Mouse (Mus musculus): ENCODE data around the gene Tmed4. TPM values are rescaled to one million over a fixed set of nuclear protein-coding genes. Genes with fewer than 3 reads are reported as not detected.
A peak's percentile ranks its signal among the peaks of the same experiment; 100 is the strongest.

Tmed4 gene
- polyA plus RNA-seq, 1 experiment from 2014 or later, result 117 TPM

DNA sequence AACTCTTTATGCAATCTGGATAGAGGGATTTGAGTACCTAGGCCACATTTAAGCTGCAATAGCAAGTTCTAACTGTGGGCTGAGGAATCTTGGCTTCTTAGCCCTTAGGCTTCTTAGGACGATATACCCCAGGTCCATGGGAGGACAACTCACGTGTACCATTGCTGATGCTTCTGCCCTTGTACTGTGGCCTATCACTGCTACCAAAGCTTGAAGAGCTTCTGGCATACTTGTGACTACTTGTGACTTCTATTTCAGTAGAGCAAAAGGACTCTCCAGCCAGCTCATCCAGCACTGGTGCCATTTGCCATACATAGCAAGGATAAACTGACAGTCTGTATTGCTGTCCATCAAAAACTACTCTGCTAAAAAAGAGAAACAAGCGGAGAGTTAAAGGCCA, 15.5 kb upstream of the Tmed4 start:
- ATAC-seq (ENCODE audit: low FRiP score) (no peak), DNase-seq (ENCODE audit: low spot score) (no peak)
- Histone ChIP-seq H3K36me3 (replicated peaks; ENCODE audit: control insufficient read depth, insufficient read depth) (no peaks in the 10 kb centered on the region), H3K27ac (no peak overlapping the region), H3K4me1 (replicated peaks; ENCODE audit: control insufficient read depth, insufficient read depth, low read length) (peaks cover 11% of the 10 kb centered on the region), H3K4me2 (replicated peaks) (no peak overlapping the region), H3K9me3 (ENCODE audit: control insufficient read depth, low read length) (no peaks in the 10 kb centered on the region), H3K4me3 (replicated peaks; ENCODE audit: low read length) (no peak overlapping the region), H3K9ac (no peak overlapping the region), H3K27me3 (ENCODE audit: control insufficient read depth, insufficient read depth, low read length) (no peaks in the 10 kb centered on the region)
- WGBS, result 94% methylated on average over 3 of the region's 3 CpGs

DNA sequence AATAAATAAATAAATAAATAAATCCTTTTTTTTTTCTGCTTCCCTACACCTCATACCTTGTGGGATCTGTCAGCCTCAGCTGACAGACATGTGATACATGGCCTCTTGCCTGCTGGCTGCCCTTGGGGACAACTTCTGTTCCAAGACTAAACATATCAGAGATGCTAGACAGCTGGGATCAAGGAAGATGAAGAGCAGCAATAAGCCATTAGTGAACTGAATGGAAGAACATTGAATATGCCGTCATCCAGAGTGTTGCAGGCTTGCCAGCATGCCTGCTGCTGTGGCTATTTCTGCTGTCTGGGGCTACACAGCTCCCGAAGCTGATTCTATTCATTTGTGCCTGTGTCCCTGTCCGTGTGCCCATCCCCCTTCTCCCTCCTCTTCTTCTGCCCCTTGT, 8.3 kb upstream of the Tmed4 start:
- ATAC-seq (ENCODE audit: low FRiP score), result no peak

DNA sequence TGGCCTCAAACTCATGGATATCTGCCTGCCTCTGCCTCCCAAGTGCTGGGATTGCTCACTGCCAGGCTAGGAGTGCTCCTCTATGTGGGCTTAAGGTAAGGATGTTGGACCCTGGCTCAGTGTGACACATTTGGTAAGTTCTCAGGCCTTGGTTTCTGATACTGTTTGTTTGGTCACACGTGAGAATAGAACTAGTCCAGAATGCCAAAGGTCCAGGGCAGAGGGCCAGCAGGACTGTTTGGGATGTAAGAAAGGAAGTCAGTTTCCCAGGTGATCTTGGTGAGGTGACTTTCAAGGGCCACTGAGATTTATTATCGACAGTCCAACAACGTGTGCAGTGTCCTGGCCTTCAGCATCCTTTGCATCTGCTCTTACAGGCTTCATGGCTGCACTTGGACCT, 1.8 kb upstream of the Tmed4 start:
- DNase-seq (ENCODE audit: low spot score) (no peak), ATAC-seq (ENCODE audit: low FRiP score) (no peak)
- H3K4me2 ChIP-seq (replicated peaks), result no peak overlapping the region
- H3K4me3 ChIP-seq (replicated peaks; ENCODE audit: low read length), result no peak overlapping the region
- 90% methylated on average over 3 of the region's 3 CpGs for WGBS
- H3K27me3 ChIP-seq (ENCODE audit: control insufficient read depth, insufficient read depth, low read length), result no peaks in the 10 kb centered on the region
- H3K27ac ChIP-seq, result no peak overlapping the region
- peaks cover 25% of the 10 kb centered on the region for H3K4me1 ChIP-seq (replicated peaks; ENCODE audit: control insufficient read depth, insufficient read depth, low read length)
- H3K9me3 ChIP-seq (ENCODE audit: control insufficient read depth, low read length), result no peaks in the 10 kb centered on the region
- H3K36me3 ChIP-seq (replicated peaks; ENCODE audit: control insufficient read depth, insufficient read depth), result peaks cover 20% of the 10 kb centered on the region
- no peak overlapping the region for H3K9ac ChIP-seq

More for the DNA sequence above, 8.3 kb upstream of the Tmed4 start:
- no peak overlapping the region for H3K27ac ChIP-seq
- no peak overlapping the region for H3K4me2 ChIP-seq (replicated peaks)
- no peaks in the 10 kb centered on the region for H3K9me3 ChIP-seq (ENCODE audit: control insufficient read depth, low read length)
- H3K4me3 ChIP-seq (replicated peaks; ENCODE audit: low read length), result no peak overlapping the region
- no peaks in the 10 kb centered on the region for H3K4me1 ChIP-seq (replicated peaks; ENCODE audit: control insufficient read depth, insufficient read depth, low read length)
- no peaks in the 10 kb centered on the region for H3K36me3 ChIP-seq (replicated peaks; ENCODE audit: control insufficient read depth, insufficient read depth)
- 62% methylated on average over 3 of the region's 3 CpGs for WGBS
- H3K27me3 ChIP-seq (ENCODE audit: control insufficient read depth, insufficient read depth, low read length), result no peaks in the 10 kb centered on the region
- DNase-seq (ENCODE audit: low spot score), result no peak
- no peak overlapping the region for H3K9ac ChIP-seq

DNA sequence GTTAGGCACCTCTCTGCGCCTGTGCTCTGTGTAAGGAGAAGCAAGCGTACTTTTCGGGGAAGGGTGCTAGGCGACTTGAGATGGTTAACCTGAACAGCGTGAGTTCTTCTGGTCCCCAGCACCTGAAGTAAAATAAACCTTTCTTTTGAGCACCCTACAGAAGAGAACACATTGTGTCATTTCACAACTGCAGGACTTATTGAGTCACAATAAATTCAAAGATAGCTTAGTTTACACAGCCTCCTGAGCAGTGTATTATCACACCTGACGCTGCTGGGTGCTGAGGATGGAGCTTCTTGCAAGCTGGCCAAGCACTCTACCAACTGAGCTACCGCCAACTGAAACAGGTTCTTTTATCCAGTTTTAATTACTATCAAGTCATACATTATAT, 419 bp upstream of the Tmed4 start:
- H3K4me2 ChIP-seq (replicated peaks), result peak overlapping the region; percentile 96
- no peaks in the 10 kb centered on the region for H3K9me3 ChIP-seq (ENCODE audit: control insufficient read depth, low read length)
- peak overlapping the region; percentile 76 for H3K27ac ChIP-seq
- H3K4me3 ChIP-seq (replicated peaks; ENCODE audit: low read length), result peak overlapping the region; percentile 85
- WGBS, result 25% methylated on average over 7 of the region's 7 CpGs
- peak; percentile 29 for DNase-seq (ENCODE audit: low spot score)
- no peaks in the 10 kb centered on the region for H3K27me3 ChIP-seq (ENCODE audit: control insufficient read depth, insufficient read depth, low read length)
- no peak for ATAC-seq (ENCODE audit: low FRiP score)
- H3K4me1 ChIP-seq (replicated peaks; ENCODE audit: control insufficient read depth, insufficient read depth, low read length), result peaks cover 25% of the 10 kb centered on the region
- H3K36me3 ChIP-seq (replicated peaks; ENCODE audit: control insufficient read depth, insufficient read depth), result peaks cover 33% of the 10 kb centered on the region
- H3K9ac ChIP-seq, result peak overlapping the region; percentile 93

DNA sequence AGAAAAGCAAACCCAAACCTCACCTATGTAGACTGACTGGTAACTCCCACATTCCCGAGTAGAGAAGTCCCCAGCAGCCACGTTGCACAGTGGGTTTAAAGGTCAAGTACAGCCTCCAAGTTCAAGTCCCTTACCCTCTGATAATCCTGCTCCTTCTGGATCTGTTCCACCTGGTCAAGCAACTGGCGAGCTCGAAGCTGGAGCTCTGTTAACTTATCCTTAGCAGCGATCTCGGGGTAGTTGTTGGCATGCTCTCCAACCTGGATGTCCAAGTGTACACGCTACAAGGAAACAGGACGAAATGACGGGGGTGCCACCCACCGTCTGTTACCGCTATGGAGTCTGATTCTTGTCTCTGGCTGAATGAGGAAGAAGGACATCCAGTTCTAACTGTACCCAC, 1.1 kb downstream of the Tmed4 start:
- 59% methylated on average over 11 of the region's 11 CpGs for WGBS
- Histone ChIP-seq H3K4me2 (replicated peaks) (peak overlapping the region; percentile 96), H3K9ac (peak overlapping the region; percentile 93), H3K27me3 (ENCODE audit: control insufficient read depth, insufficient read depth, low read length) (no peaks in the 10 kb centered on the region), H3K36me3 (replicated peaks; ENCODE audit: control insufficient read depth, insufficient read depth) (peaks cover 40% of the 10 kb centered on the region), H3K27ac (no peak overlapping the region), H3K4me1 (replicated peaks; ENCODE audit: control insufficient read depth, insufficient read depth, low read length) (peaks cover 25% of the 10 kb centered on the region), H3K9me3 (ENCODE audit: control insufficient read depth, low read length) (no peaks in the 10 kb centered on the region), H3K4me3 (replicated peaks; ENCODE audit: low read length) (peak overlapping the region; percentile 85)
- DNase-seq (ENCODE audit: low spot score) (no peak), ATAC-seq (ENCODE audit: low FRiP score) (no peak)

DNA sequence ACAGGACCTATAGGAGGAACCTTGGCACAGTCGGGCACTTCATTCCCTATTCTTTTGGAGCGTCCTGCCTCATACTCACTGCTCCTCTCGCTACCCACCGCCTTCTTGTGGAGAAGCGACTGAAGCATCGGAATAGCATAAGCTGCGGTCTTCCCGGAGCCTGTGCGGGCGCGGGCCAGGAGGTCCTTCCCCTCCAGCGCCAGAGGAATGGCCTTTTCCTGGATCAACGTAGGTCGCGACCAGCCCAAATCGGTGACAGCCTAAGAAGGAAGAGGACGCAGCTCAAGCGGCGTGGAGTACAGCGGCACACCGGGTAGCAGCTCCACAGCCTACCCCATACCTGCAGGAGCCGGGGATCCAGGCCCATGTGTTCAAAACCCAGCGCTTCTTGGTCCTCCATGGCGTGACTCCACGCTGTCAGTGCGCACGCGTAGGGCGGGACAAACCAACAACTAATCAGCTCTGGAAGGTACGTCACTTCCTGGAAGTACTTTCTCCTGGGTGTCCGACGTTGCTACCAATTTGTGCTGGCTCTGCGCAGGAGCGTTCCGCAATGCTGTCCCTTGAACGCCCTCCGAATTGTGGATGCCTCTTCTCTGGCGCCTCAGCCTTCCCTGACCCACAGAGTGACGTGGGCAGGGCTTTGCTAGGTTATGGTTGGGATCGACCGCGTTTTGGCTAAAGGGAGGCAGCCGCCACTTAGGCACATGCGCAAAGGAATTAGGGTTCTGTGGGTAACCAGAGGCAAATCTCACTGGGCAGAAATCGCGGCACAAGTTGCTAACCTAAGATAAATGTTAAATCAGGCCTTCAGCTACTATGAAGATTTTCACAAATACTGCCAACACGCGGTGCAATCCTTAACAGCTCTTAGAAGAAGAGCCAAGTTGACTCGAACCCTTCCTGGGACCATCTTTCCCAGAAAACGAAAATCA, 7.1 kb downstream of the Tmed4 start, which contains the start of gene Ddx56:
TSS of gene Ddx56 (minus strand) at position 453 of the 935 bp plus-strand sequence.
- Histone ChIP-seq H3K27me3 (ENCODE audit: control insufficient read depth, insufficient read depth, low read length) (no peaks in the 10 kb centered on the region), H3K9ac (peak within 1 kb of the TSS; percentile 84), H3K4me1 (replicated peaks; ENCODE audit: control insufficient read depth, insufficient read depth, low read length) (peaks cover 14% of the 10 kb centered on the region), H3K9me3 (ENCODE audit: control insufficient read depth, low read length) (no peaks in the 10 kb centered on the region), H3K27ac (peak within 1 kb of the TSS; percentile 95), H3K4me2 (replicated peaks) (peak within 1 kb of the TSS; percentile 94), H3K36me3 (replicated peaks; ENCODE audit: control insufficient read depth, insufficient read depth) (peaks cover 72% of the 10 kb centered on the region), H3K4me3 (replicated peaks; ENCODE audit: low read length) (peak within 1 kb of the TSS; percentile 92)
- 2% methylated on average over 50 of the region's 50 CpGs for WGBS
- DNase-seq (ENCODE audit: low spot score), result peak; percentile 95
- ATAC-seq (ENCODE audit: low FRiP score), result peak; percentile 96

DNA sequence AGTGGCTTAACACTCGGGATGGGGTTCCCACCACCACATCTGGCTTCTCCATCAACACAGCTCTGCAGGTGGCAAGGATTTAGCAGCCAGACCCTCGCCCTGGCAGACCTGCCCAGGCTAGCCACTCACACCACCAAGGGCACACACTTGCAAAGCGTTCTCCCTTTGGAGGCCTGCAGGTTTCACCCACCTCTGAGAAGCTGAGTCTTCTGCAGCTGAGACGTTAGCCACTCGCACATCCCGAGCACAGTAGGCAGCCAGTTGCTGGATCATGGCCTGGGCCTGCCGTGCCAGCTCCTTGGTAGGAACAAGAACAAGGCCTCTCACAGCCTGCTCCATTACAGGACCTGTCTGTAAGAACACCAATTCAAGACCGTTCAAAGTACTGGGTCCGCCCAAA, 8.0 kb downstream of the Tmed4 start:
- WGBS, result 67% methylated on average over 9 of the region's 9 CpGs
- Histone ChIP-seq H3K9ac (peak overlapping the region; percentile 84), H3K9me3 (ENCODE audit: control insufficient read depth, low read length) (no peaks in the 10 kb centered on the region), H3K27ac (no peak overlapping the region), H3K36me3 (replicated peaks; ENCODE audit: control insufficient read depth, insufficient read depth) (peaks cover 72% of the 10 kb centered on the region), H3K4me2 (replicated peaks) (peak overlapping the region; percentile 94), H3K4me1 (replicated peaks; ENCODE audit: control insufficient read depth, insufficient read depth, low read length) (peaks cover 10% of the 10 kb centered on the region; the same call in 1 of the 2 replicates), H3K27me3 (ENCODE audit: control insufficient read depth, insufficient read depth, low read length) (no peaks in the 10 kb centered on the region), H3K4me3 (replicated peaks; ENCODE audit: low read length) (peak overlapping the region; percentile 92)
- DNase-seq (ENCODE audit: low spot score) (no peak), ATAC-seq (ENCODE audit: low FRiP score) (no peak)

DNA sequence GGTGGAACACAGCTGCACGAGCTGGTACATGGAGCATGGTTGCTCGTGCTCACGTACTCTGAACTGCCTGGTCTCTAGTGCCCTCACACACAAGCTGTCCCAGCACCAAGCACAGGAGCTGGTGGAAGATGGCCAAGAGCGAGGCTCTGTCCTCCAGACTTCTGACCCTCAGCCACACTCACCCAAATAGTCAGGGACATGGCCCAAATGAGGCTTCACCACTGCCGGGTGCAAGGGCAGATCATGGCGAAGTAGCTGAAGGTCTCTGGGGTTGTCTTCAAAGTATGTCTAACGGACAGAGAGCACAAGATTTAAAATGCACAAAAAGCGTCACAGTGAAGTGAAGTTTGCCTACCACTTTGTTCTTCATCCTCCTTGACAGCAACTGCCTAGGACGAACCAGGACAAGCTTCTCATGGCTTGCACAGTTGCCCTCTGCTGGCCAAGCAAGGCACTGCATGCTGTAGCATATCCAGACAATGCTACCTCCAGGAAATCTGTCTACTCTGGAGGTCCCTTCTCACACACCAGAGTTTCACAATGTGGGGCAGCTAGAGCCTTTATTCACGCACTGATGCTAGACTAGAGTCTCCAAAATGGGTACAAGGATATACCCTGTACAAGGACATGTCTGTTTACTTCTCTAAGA, 13.1 kb downstream of the Tmed4 start:
- no peaks in the 10 kb centered on the region for H3K27me3 ChIP-seq (ENCODE audit: control insufficient read depth, insufficient read depth, low read length)

DNA sequence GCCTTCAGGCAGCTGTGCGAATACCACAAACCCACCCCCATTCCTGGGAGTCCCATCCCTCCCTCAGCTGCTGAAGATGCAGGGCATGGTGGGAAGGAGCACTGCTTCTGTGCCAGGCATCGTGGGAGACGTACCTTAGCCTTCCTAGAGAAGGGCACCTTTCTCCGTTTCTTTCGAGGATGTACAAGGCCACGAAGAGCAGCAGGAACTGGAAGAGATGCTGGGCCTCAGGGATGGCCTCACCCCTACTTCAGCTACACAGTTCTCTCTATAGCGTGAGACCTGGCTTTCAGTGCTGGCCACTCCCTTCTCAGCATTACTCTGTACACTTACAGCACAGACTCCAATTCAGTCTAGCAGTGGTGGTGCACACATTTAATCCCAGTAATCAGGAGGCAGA, 15.3 kb downstream of the Tmed4 start:
- Histone ChIP-seq H3K27ac (no peak overlapping the region), H3K9ac (no peak overlapping the region), H3K27me3 (ENCODE audit: control insufficient read depth, insufficient read depth, low read length) (no peaks in the 10 kb centered on the region), H3K4me2 (replicated peaks) (no peak overlapping the region), H3K36me3 (replicated peaks; ENCODE audit: control insufficient read depth, insufficient read depth) (peaks cover 70% of the 10 kb centered on the region), H3K4me3 (replicated peaks; ENCODE audit: low read length) (no peak overlapping the region), H3K9me3 (ENCODE audit: control insufficient read depth, low read length) (no peaks in the 10 kb centered on the region), H3K4me1 (replicated peaks; ENCODE audit: control insufficient read depth, insufficient read depth, low read length) (no peaks in the 10 kb centered on the region)
- DNase-seq (ENCODE audit: low spot score) (no peak), ATAC-seq (ENCODE audit: low FRiP score) (no peak)
- WGBS, result 95% methylated on average over 7 of the region's 7 CpGs

More for the DNA sequence above, 13.1 kb downstream of the Tmed4 start:
- Histone ChIP-seq H3K4me1 (replicated peaks; ENCODE audit: control insufficient read depth, insufficient read depth, low read length) (peaks cover 4% of the 10 kb centered on the region; the same call in 1 of the 2 replicates), H3K36me3 (replicated peaks; ENCODE audit: control insufficient read depth, insufficient read depth) (peaks cover 91% of the 10 kb centered on the region), H3K4me2 (replicated peaks) (no peak overlapping the region), H3K9me3 (ENCODE audit: control insufficient read depth, low read length) (no peaks in the 10 kb centered on the region), H3K9ac (no peak overlapping the region), H3K4me3 (replicated peaks; ENCODE audit: low read length) (no peak overlapping the region), H3K27ac (no peak overlapping the region)
- ATAC-seq (ENCODE audit: low FRiP score), result peak; percentile 41; the same call in 1 of the 2 replicates
- DNase-seq (ENCODE audit: low spot score), result peak; percentile 86
- WGBS, result 80% methylated on average over 10 of the region's 10 CpGs
